ENCODE assay signal across 25 mouse cellular contexts in genomic region chr9:61042063-61042462, GRCm38 (mm10).
DNase-seq lines count a peak whose midpoint lies in the region; ATAC-seq and TF ChIP-seq lines count a peak whose summit lies in the region.
"Had no signal": no experiment of that assay in that cellular context is flagged by ENCODE, and none has a peak within 500 bp of the region (broad histone marks: within the 10 kb centered on the region; RNA-seq: fewer than 3 reads in every experiment).

No protein-coding gene starts in this region.

- ATAC-seq in forebrain, embryonic 12.5 days (ENCODE audit: low FRiP score), result no peak
- ATAC-seq in forebrain, embryonic 11.5 days (replicated peaks; ENCODE audit: low FRiP score), result no peak
- ATAC-seq in liver, postnatal 0 days, result peak; percentile 12; the same call in 1 of the 2 replicates
- ATAC-seq in liver, embryonic 11.5 days (replicated peaks; ENCODE audit: low FRiP score), result no peak
- peak; percentile 47 for ATAC-seq in monocyte, adult 5-6 weeks (replicated peaks; ENCODE audit: insufficient number of reproducible peaks, low FRiP score, low TSS enrichment, poor library complexity, severe bottlenecking)
- ATAC-seq: CD4-positive, CD25-positive, alpha-beta regulatory T cell, adult 4 months; forebrain, embryonic 15.5 days; hindbrain, postnatal 0 days; intestine, embryonic 16.5 days; lung, postnatal 0 days had no signal

- H3K4me2 ChIP-seq in forebrain, embryonic 12.5 days, result no peak overlapping the region
- no peak overlapping the region for H3K4me2 ChIP-seq in forebrain, embryonic 11.5 days (ENCODE audit: low read depth, low read length, severe bottlenecking)
- no peak overlapping the region for H3K4me2 ChIP-seq in liver, postnatal 0 days (ENCODE audit: low read depth, low read length)
- no peak overlapping the region for H3K4me2 ChIP-seq in liver, embryonic 11.5 days
- H3K4me2 ChIP-seq: embryonic facial prominence, embryonic 12.5 days; forebrain, embryonic 15.5 days; heart, embryonic 13.5 days; liver, embryonic 13.5 days; stomach, embryonic 15.5 days had no signal

- H3K4me1 ChIP-seq in forebrain, embryonic 12.5 days, result peaks cover 33% of the 10 kb centered on the region
- H3K4me1 ChIP-seq in forebrain, embryonic 11.5 days (replicated peaks; ENCODE audit: control insufficient read depth, insufficient read depth, low read length), result peaks cover 5% of the 10 kb centered on the region; the same call in 1 of the 2 replicates
- H3K4me1 ChIP-seq in liver, postnatal 0 days (ENCODE audit: insufficient read depth), result no peaks in the 10 kb centered on the region; the same call in 1 of the 2 replicates
- no peaks in the 10 kb centered on the region for H3K4me1 ChIP-seq in liver, embryonic 11.5 days (replicated peaks; ENCODE audit: control insufficient read depth, insufficient read depth, low read length)
- H3K4me1 ChIP-seq in bone marrow, adult 2 months (ENCODE audit: control insufficient read depth, insufficient read depth, low read length), result no peaks in the 10 kb centered on the region; the same call in 1 of the 2 replicates

- TF ChIP-seq POLR2A in bone marrow, adult 2 months (IDR thresholded peaks at IDR 0.05; ENCODE audit: borderline replicate concordance, control insufficient read depth, low read depth, low read length), result no peak

- no peak overlapping the region for H3K4me3 ChIP-seq in forebrain, embryonic 12.5 days (replicated peaks)
- H3K4me3 ChIP-seq in forebrain, embryonic 11.5 days (ENCODE audit: low read depth, low read length), result no peak overlapping the region
- no peak overlapping the region for H3K4me3 ChIP-seq in liver, postnatal 0 days (ENCODE audit: low read depth, low read length)
- H3K4me3 ChIP-seq in liver, embryonic 11.5 days (ENCODE audit: low read depth, low read length), result no peak overlapping the region
- no peak overlapping the region for H3K4me3 ChIP-seq in bone marrow, adult 2 months (replicated peaks; ENCODE audit: control insufficient read depth, low read depth, low read length)
- H3K4me3 ChIP-seq: embryonic facial prominence, embryonic 12.5 days; forebrain, embryonic 15.5 days; heart, embryonic 13.5 days; liver, embryonic 13.5 days; stomach, embryonic 15.5 days had no signal

- H3K9ac ChIP-seq in forebrain, embryonic 12.5 days, result peak overlapping the region; percentile 17; the same call in 1 of the 2 replicates
- no peak overlapping the region for H3K9ac ChIP-seq in forebrain, embryonic 11.5 days (ENCODE audit: low read length)
- H3K9ac ChIP-seq in liver, postnatal 0 days (replicated peaks), result no peak overlapping the region
- no peak overlapping the region for H3K9ac ChIP-seq in liver, embryonic 11.5 days (ENCODE audit: low read depth, low read length)
- H3K9ac ChIP-seq: embryonic facial prominence, embryonic 12.5 days; forebrain, embryonic 15.5 days; heart, embryonic 13.5 days; liver, embryonic 13.5 days; stomach, embryonic 15.5 days had no signal

- peaks cover 36% of the 10 kb centered on the region for H3K27me3 ChIP-seq in forebrain, embryonic 12.5 days
- H3K27me3 ChIP-seq in forebrain, embryonic 11.5 days (ENCODE audit: control insufficient read depth, insufficient read depth, low read length), result no peaks in the 10 kb centered on the region; the same call in 1 of the 2 replicates
- no peaks in the 10 kb centered on the region for H3K27me3 ChIP-seq in liver, postnatal 0 days (ENCODE audit: insufficient read depth, low read length)
- no peaks in the 10 kb centered on the region; the same call in none of the 2 replicates for H3K27me3 ChIP-seq in liver, embryonic 11.5 days (replicated peaks; ENCODE audit: control insufficient read depth, insufficient read depth, low read length)
- H3K27me3 ChIP-seq: forebrain, embryonic 15.5 days; liver, embryonic 13.5 days; stomach, embryonic 15.5 days had no signal

- WGBS in forebrain, embryonic 12.5 days, result 46% methylated on average over 2 of the region's 2 CpGs
- 42% methylated on average over 2 of the region's 2 CpGs for WGBS in forebrain, embryonic 11.5 days
- WGBS in liver, postnatal 0 days (ENCODE audit: insufficient replicate concordance), result 37% methylated on average over 2 of the region's 2 CpGs
- WGBS in liver, embryonic 11.5 days, result 23% methylated on average over 2 of the region's 2 CpGs
- WGBS in bone marrow, adult 2 months, result 7% methylated on average over 2 of the region's 2 CpGs

- no peaks in the 10 kb centered on the region for H3K36me3 ChIP-seq in forebrain, embryonic 12.5 days (replicated peaks)
- no peaks in the 10 kb centered on the region for H3K36me3 ChIP-seq in forebrain, embryonic 11.5 days (ENCODE audit: control insufficient read depth, insufficient read depth, low read length)
- H3K36me3 ChIP-seq in liver, postnatal 0 days (replicated peaks; ENCODE audit: insufficient read depth, low read length), result no peaks in the 10 kb centered on the region
- no peaks in the 10 kb centered on the region for H3K36me3 ChIP-seq in liver, embryonic 11.5 days (ENCODE audit: control insufficient read depth, insufficient read depth, low read length)
- H3K36me3 ChIP-seq: embryonic facial prominence, embryonic 12.5 days; forebrain, embryonic 15.5 days; heart, embryonic 13.5 days; liver, embryonic 13.5 days; stomach, embryonic 15.5 days had no signal

- no peak overlapping the region for H3K27ac ChIP-seq in forebrain, embryonic 12.5 days
- H3K27ac ChIP-seq in forebrain, embryonic 11.5 days (ENCODE audit: low read depth, low read length), result no peak overlapping the region
- H3K27ac ChIP-seq in liver, postnatal 0 days (ENCODE audit: low read depth), result peak overlapping the region; percentile 61; the same call in 1 of the 2 replicates
- H3K27ac ChIP-seq in liver, embryonic 11.5 days (ENCODE audit: low read depth, low read length), result no peak overlapping the region
- H3K27ac ChIP-seq in bone marrow, adult 2 months (ENCODE audit: control insufficient read depth, insufficient read depth, low read depth, low read length, poor library complexity), result peak overlapping the region; percentile 68
- H3K27ac ChIP-seq: embryonic facial prominence, embryonic 12.5 days; forebrain, embryonic 15.5 days; heart, embryonic 13.5 days; hindbrain, postnatal 0 days; liver, embryonic 13.5 days; stomach, embryonic 15.5 days had no signal

- no peak for TF ChIP-seq EP300 in liver, postnatal 0 days (IDR thresholded peaks at IDR 0.05; ENCODE audit: low read depth)

- no peak for DNase-seq in forebrain, embryonic 11.5 days (ENCODE audit: low spot score)
- DNase-seq in liver, postnatal 0 days, result peak; percentile 32
- no peak for DNase-seq in liver, embryonic 11.5 days (ENCODE audit: low spot score)
- DNase-seq in layer of hippocampus, postnatal 36 days, result no peak
- no peak for DNase-seq in layer of hippocampus, postnatal 10 days (ENCODE audit: low spot score in 2 of 2)
- DNase-seq: adrenal gland, postnatal 25 days; cerebellum, adult 11 months; cerebellum, postnatal 10 days; gastrocnemius, postnatal 14 days; heart, adult 18-20 months; kidney, adult 9 months; kidney, postnatal 14 days; liver, embryonic 13.5 days; midbrain, embryonic 14.5 days had no signal

- no peak for TF ChIP-seq CTCF in liver, postnatal 0 days (IDR thresholded peaks at IDR 0.05; ENCODE audit: low read depth)
- TF ChIP-seq CTCF in bone marrow, adult 2 months (IDR thresholded peaks at IDR 0.05; ENCODE audit: control insufficient read depth, insufficient read depth, low read length), result no peak

- H3K9me3 ChIP-seq in forebrain, embryonic 12.5 days, result no peaks in the 10 kb centered on the region
- H3K9me3 ChIP-seq in forebrain, embryonic 11.5 days (ENCODE audit: control insufficient read depth, low read length), result no peaks in the 10 kb centered on the region
- H3K9me3 ChIP-seq in liver, postnatal 0 days (ENCODE audit: low read length), result no peaks in the 10 kb centered on the region
- H3K9me3 ChIP-seq in liver, embryonic 11.5 days (ENCODE audit: control insufficient read depth, low read length), result no peaks in the 10 kb centered on the region
- H3K9me3 ChIP-seq: embryonic facial prominence, embryonic 12.5 days; forebrain, embryonic 15.5 days; heart, embryonic 13.5 days; liver, embryonic 13.5 days; stomach, embryonic 15.5 days had no signal

Comparison
In these comparisons a context has a peak if more than half of its experiments do, and no peak if none do; other contexts are left out.
1. ATAC-seq: peak in liver, postnatal 0 days (single experiment) and monocyte, adult 5-6 weeks (single experiment); none in forebrain, embryonic 12.5 days (single experiment), forebrain, embryonic 11.5 days (single experiment) and liver, embryonic 11.5 days (single experiment).
2. H3K27ac ChIP-seq: peak in liver, postnatal 0 days (single experiment) and bone marrow, adult 2 months (single experiment); none in forebrain, embryonic 12.5 days (single experiment), forebrain, embryonic 11.5 days (single experiment) and liver, embryonic 11.5 days (single experiment).